Mouse (Mus musculus): ENCODE results near the gene Kcnip1.

Kcnip1 gene

GRCm38 (mm10) chr11:33938561-33939274 is 54.2 kb downstream of the Kcnip1 start:
- DNase-seq (ENCODE audit: low spot score): no peak

GRCm38 (mm10) chr11:33937641-33938040 is 55.3 kb downstream of the Kcnip1 start:
- DNase-seq (ENCODE audit: low spot score): no peak

GRCm38 (mm10) chr11:33934286-33934685 is 58.7 kb downstream of the Kcnip1 start:
- no peak for DNase-seq (ENCODE audit: low spot score)

GRCm38 (mm10) chr11:33932386-33933111 is 60.4 kb downstream of the Kcnip1 start:
- DNase-seq (ENCODE audit: low spot score): no peak

- DNase-seq (ENCODE audit: low spot score): no peak
These were observed 61.0 kb downstream of the Kcnip1 start for GRCm38 (mm10) chr11:33931836-33932385.

- DNase-seq (ENCODE audit: low spot score): no peak
These were observed 63.5 kb downstream of the Kcnip1 start for GRCm38 (mm10) chr11:33929412-33929811.

- DNase-seq (ENCODE audit: low spot score): peak; percentile 33
These were observed 64.3 kb downstream of the Kcnip1 start for GRCm38 (mm10) chr11:33928658-33929057.

GRCm38 (mm10) chr11:33927836-33928235 is 65.1 kb downstream of the Kcnip1 start:
- no peak for DNase-seq (ENCODE audit: low spot score)

- DNase-seq (ENCODE audit: low spot score): no peak
These were observed 65.6 kb downstream of the Kcnip1 start for GRCm38 (mm10) chr11:33927321-33927720.

- no peak for DNase-seq (ENCODE audit: low spot score)
These were observed 66.4 kb downstream of the Kcnip1 start for GRCm38 (mm10) chr11:33926551-33926950.

- DNase-seq (ENCODE audit: low spot score): no peak
These were observed 67.2 kb downstream of the Kcnip1 start for GRCm38 (mm10) chr11:33925778-33926177.

GRCm38 (mm10) chr11:33923031-33923430 is 69.9 kb downstream of the Kcnip1 start:
- DNase-seq (ENCODE audit: low spot score): no peak

- no peak for DNase-seq (ENCODE audit: low spot score)
These were observed 71.5 kb downstream of the Kcnip1 start for GRCm38 (mm10) chr11:33921451-33921850.

GRCm38 (mm10) chr11:33919826-33920225 is 73.1 kb downstream of the Kcnip1 start:
- no peak for DNase-seq (ENCODE audit: low spot score)

- no peak for DNase-seq (ENCODE audit: low spot score)
These were observed 74.5 kb downstream of the Kcnip1 start for GRCm38 (mm10) chr11:33918424-33918823.

GRCm38 (mm10) chr11:33917574-33917973 is 75.4 kb downstream of the Kcnip1 start:
- peak; percentile 72 for DNase-seq (ENCODE audit: low spot score)

GRCm38 (mm10) chr11:33914216-33914615 is 78.7 kb downstream of the Kcnip1 start:
- no peak for DNase-seq (ENCODE audit: low spot score)

GRCm38 (mm10) chr11:33913061-33913460 is 79.9 kb downstream of the Kcnip1 start:
- DNase-seq (ENCODE audit: low spot score): no peak

- no peak for DNase-seq (ENCODE audit: low spot score)
These were observed 80.8 kb downstream of the Kcnip1 start for GRCm38 (mm10) chr11:33912151-33912571.

GRCm38 (mm10) chr11:33910982-33911381 is 82.0 kb downstream of the Kcnip1 start:
- no peak for DNase-seq (ENCODE audit: low spot score)

GRCm38 (mm10) chr11:33908360-33909175 is 84.4 kb downstream of the Kcnip1 start:
- no peak for DNase-seq (ENCODE audit: low spot score)

GRCm38 (mm10) chr11:33903494-33903893 is 89.5 kb downstream of the Kcnip1 start:
- no peak for DNase-seq (ENCODE audit: low spot score)

All from ovary, postnatal 14 days (tissue).